Mouse (Mus musculus) liver, embryonic 11.5 days (tissue): ENCODE measurements around the gene Dnajb6. TPM values are rescaled to one million over a fixed set of nuclear protein-coding genes. Genes with fewer than 3 reads are reported as not detected.
A peak's percentile ranks its signal among the peaks of the same experiment; 100 is the strongest.

Source experiments
- ATAC-seq: fragments of 200-750 bp; cut with Nextera tagmentation; replicated peaks from 2 replicates; pipeline ENCODE4 v1.8.0; 2017; ENCODE audit warnings: moderate number of reproducible peaks, mild to moderate bottlenecking, moderate TSS enrichment, moderate library complexity; ENCODE audit not compliant: low FRiP score
- DNase-seq: peaks from one replicate; pipeline ENCODE4 v3.0.0-alpha.2; 2017; ENCODE audit warnings: low spot score
- H3K27ac ChIP-seq: fragments of 300-500 bp; sonication (generic); 2 replicates; pipeline ENCODE4 v1.5.1; 2014; ENCODE audit warnings: mild to moderate bottlenecking, low read depth, low read length, control low read depth
- H3K27me3 ChIP-seq: fragments of 300-500 bp; sonication (generic); replicated peaks from 2 replicates; pipeline ENCODE4 v1.6.1; 2014; ENCODE audit warnings: low read length, mixed read lengths; ENCODE audit not compliant: control insufficient read depth, insufficient read depth
- H3K36me3 ChIP-seq: fragments of 300-500 bp; sonication (generic); 2 replicates; pipeline ENCODE4 v1.6.1; 2014; ENCODE audit warnings: mild to moderate bottlenecking, low read length, moderate library complexity, mixed read lengths; ENCODE audit not compliant: control insufficient read depth, insufficient read depth
- H3K4me1 ChIP-seq: fragments of 300-500 bp; sonication (generic); replicated peaks from 2 replicates; pipeline ENCODE4 v1.6.1; 2014; ENCODE audit warnings: low read length, mixed read lengths; ENCODE audit not compliant: control insufficient read depth, insufficient read depth
- H3K4me2 ChIP-seq: fragments of 300-500 bp; sonication (generic); 2 replicates; pipeline ENCODE4 v1.6.1; 2014; ENCODE audit warnings: mild to moderate bottlenecking, control low read depth, moderate library complexity
- H3K4me3 ChIP-seq: fragments of 300-500 bp; sonication (generic); 2 replicates; pipeline ENCODE4 v1.5.1; 2014; ENCODE audit warnings: low read depth, low read length, control low read depth
- H3K9ac ChIP-seq: fragments of 300-500 bp; sonication (generic); 2 replicates; pipeline ENCODE4 v1.6.1; 2014; ENCODE audit warnings: low read depth, low read length, control low read depth
- H3K9me3 ChIP-seq: fragments of 300-500 bp; sonication (generic); 2 replicates; pipeline ENCODE4 v1.6.1; 2016; ENCODE audit warnings: low read length, inconsistent platforms, mixed read lengths; ENCODE audit not compliant: control insufficient read depth
- WGBS: fragments of 180-500 bp; shearing (Covaris S2); extraction: QIAGEN DNeasy Blood & Tissue Kit; methylation state at CpG from one replicate; pipeline ENCODE4 v1.1.7; 2014; 5-methylcytosine and 5-hydroxymethylcytosine counted together
- polyA plus RNA-seq: library from polyadenylated mRNA; unstranded; fragments of >200 nt; fragmentation: Nextera tagmentation; extraction: Ambion mirVana; gene quantifications from 2 replicates; pipeline ENCODE4 v1.2.1, GENCODE M21; 2014

The Dnajb6 gene
- 141 and 151 TPM in 2 replicates for polyA plus RNA-seq

DNA sequence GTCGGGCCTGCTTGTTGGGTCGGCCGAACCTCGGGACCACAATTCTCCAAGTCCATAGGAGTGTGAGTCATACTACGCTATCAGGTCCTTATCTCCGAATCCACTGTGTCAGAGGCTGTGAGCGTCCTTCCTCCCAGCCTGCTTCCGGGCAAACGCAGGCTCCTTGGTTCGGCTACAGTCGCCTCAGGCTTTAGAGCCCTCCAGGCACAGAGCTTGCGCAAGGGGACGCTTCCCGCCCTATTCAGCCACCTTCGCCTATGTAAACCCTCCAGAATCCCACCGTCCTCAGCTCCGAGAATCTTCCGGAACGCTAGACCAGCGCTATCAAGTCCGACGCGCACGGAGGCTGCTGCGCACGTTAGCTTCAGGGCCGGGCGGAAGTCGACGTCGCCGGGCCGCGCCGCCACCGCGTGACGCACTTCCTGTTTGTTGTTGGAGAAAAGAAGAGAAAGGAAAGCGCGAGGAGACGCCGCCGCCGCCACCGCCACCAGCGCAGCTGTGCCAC, at the start of gene Dnajb6, which contains the start of gene Gm5129:
Gene Dnajb6 (plus strand): TSS at position 132 of the 505 bp plus-strand sequence.
Gene Gm5129 (minus strand): TSS at position 380 of the 505 bp plus-strand sequence.
- Histone ChIP-seq H3K4me2 (peak within 1 kb of the TSS; percentile 72), H3K27me3 (no peaks in the 10 kb centered on the region), H3K27ac (peak within 1 kb of the TSS; percentile 96), H3K4me1 (peaks cover 18% of the 10 kb centered on the region), H3K9ac (peak within 1 kb of the TSS; percentile 95), H3K36me3 (no peaks in the 10 kb centered on the region), H3K4me3 (peak within 1 kb of the TSS; percentile 95), H3K9me3 (no peaks in the 10 kb centered on the region)
- peak; percentile 97 for DNase-seq
- WGBS: under 1% methylated on average over 46 of the region's 46 CpGs
- ATAC-seq: peak; percentile 92

DNA sequence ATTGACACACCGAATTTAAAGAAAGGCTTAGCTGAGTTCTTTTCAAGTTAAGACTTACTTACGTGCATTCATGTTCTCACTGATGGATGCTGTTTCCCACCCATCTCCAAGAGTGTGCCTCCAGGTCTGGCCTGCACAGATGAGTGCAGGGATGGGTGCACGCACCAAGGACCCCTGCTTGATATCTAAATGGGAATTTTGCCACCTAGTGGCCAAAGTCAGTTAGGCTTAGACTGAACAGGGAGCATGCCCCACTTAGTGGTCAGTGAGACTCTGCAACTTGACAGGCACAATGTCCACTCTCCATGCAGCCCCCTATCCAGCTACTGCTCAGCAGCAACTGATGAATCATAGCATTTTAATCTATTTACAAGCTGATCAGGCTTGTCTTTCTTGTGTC, 47.8 kb upstream of the Dnajb6 start:
- DNase-seq (no peak), ATAC-seq (no peak)
- 59% methylated on average over 3 of the region's 3 CpGs for WGBS
- H3K36me3 ChIP-seq: no peaks in the 10 kb centered on the region
- no peaks in the 10 kb centered on the region for H3K27me3 ChIP-seq
- H3K9me3 ChIP-seq: no peaks in the 10 kb centered on the region
- H3K4me3 ChIP-seq: no peak overlapping the region
- H3K4me2 ChIP-seq: no peak overlapping the region
- no peaks in the 10 kb centered on the region for H3K4me1 ChIP-seq
- H3K27ac ChIP-seq: no peak overlapping the region
- no peak overlapping the region for H3K9ac ChIP-seq

DNA sequence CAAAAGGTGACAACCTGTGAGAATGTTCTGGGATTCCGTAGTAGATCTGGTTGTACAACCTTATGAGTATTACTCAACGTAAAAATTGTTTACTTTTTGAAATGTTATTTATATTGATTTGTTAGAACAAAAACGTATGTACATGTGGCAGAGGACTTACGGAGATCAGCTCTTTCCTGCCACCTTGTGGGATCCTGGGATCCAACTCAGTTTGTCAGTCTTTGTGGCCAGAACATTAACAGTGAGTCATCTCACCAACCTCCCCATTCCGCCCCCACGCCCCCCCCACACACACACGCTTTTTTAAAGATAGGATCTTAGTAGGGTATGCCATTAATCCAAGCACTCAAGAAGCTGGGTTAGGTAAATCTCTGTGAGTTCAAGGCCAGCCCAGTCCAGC, 47.1 kb upstream of the Dnajb6 start:
- Histone ChIP-seq H3K4me1 (no peaks in the 10 kb centered on the region), H3K4me2 (no peak overlapping the region), H3K4me3 (no peak overlapping the region), H3K36me3 (no peaks in the 10 kb centered on the region), H3K9ac (no peak overlapping the region), H3K27me3 (no peaks in the 10 kb centered on the region), H3K9me3 (no peaks in the 10 kb centered on the region), H3K27ac (no peak overlapping the region)
- ATAC-seq (no peak), DNase-seq (no peak)
- 47% methylated on average over 7 of the region's 7 CpGs for WGBS

DNA sequence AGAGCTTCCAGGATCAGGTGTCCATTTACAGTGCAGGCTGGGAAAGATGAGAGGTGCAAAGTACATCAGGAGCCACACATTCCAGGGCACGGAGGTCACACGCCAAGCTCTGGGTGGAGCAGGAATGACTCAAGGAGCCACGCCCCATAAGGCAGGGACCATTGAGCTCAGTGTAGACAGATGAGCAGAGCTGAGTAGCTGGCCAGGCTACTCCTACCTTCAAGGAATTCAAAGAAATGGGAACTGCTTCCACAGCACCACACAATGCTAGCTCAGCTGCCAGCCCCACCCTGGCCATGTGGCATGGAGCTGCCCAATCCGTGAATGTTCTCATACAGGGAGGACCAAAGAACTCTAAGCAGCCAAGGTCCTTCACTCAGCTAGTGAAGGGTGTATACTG, 37.0 kb upstream of the Dnajb6 start:
- no peak for DNase-seq
- Histone ChIP-seq H3K27me3 (no peaks in the 10 kb centered on the region), H3K9ac (no peak overlapping the region), H3K36me3 (no peaks in the 10 kb centered on the region), H3K9me3 (no peaks in the 10 kb centered on the region), H3K4me3 (no peak overlapping the region), H3K4me1 (no peaks in the 10 kb centered on the region), H3K27ac (no peak overlapping the region), H3K4me2 (no peak overlapping the region)
- WGBS: 78% methylated on average over 4 of the region's 4 CpGs
- ATAC-seq: no peak

GRCm38 (mm10) chr5:29699520-29700202, 35.8 kb upstream of the Dnajb6 start:
- 61% methylated on average over 2 of the region's 2 CpGs for WGBS
- no peaks in the 10 kb centered on the region for H3K9me3 ChIP-seq
- no peak overlapping the region for H3K4me2 ChIP-seq
- no peaks in the 10 kb centered on the region for H3K27me3 ChIP-seq
- DNase-seq: no peak
- H3K27ac ChIP-seq: no peak overlapping the region
- no peak overlapping the region for H3K9ac ChIP-seq
- ATAC-seq: no peak
- H3K4me3 ChIP-seq: no peak overlapping the region
- no peaks in the 10 kb centered on the region for H3K4me1 ChIP-seq
- H3K36me3 ChIP-seq: no peaks in the 10 kb centered on the region

GRCm38 (mm10) chr5:29707241-29707640, 28.2 kb upstream of the Dnajb6 start:
- Histone ChIP-seq H3K4me3 (no peak overlapping the region), H3K27me3 (no peaks in the 10 kb centered on the region), H3K36me3 (no peaks in the 10 kb centered on the region), H3K27ac (no peak overlapping the region), H3K4me2 (no peak overlapping the region), H3K9ac (no peak overlapping the region), H3K9me3 (no peaks in the 10 kb centered on the region), H3K4me1 (no peaks in the 10 kb centered on the region)
- ATAC-seq: no peak
- 86% methylated on average over 4 of the region's 4 CpGs for WGBS
- DNase-seq: no peak

DNA sequence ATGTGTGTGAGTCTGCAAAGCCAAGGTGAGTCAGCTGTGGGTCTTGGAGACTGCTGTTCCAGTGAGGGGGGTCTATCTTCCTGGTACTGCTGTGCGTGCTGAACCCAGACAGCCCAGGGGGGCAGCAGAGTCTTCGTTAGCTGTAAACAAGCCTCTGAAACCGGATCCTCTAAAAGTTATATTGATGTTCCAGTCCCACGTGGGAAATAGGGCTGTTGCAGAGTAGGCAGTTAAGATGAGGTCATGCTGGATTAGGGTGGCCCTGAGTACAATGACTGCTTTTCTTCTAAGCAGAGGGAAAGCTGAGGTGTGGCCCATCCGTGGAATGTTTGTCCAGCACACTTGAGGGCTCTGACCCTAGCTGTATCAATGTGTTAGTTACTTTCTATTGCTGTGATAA, 27.2 kb upstream of the Dnajb6 start:
- no peak for ATAC-seq
- Histone ChIP-seq H3K36me3 (no peaks in the 10 kb centered on the region), H3K9ac (no peak overlapping the region), H3K27ac (no peak overlapping the region), H3K9me3 (no peaks in the 10 kb centered on the region), H3K4me1 (no peaks in the 10 kb centered on the region), H3K4me3 (no peak overlapping the region), H3K4me2 (no peak overlapping the region), H3K27me3 (no peaks in the 10 kb centered on the region)
- no peak for DNase-seq
- 53% methylated on average over 5 of the region's 5 CpGs for WGBS

- H3K27ac ChIP-seq: no peak overlapping the region
- H3K36me3 ChIP-seq: no peaks in the 10 kb centered on the region
Observed at GRCm38 (mm10) chr5:29711631-29712030, 23.9 kb upstream of the Dnajb6 start.

DNA sequence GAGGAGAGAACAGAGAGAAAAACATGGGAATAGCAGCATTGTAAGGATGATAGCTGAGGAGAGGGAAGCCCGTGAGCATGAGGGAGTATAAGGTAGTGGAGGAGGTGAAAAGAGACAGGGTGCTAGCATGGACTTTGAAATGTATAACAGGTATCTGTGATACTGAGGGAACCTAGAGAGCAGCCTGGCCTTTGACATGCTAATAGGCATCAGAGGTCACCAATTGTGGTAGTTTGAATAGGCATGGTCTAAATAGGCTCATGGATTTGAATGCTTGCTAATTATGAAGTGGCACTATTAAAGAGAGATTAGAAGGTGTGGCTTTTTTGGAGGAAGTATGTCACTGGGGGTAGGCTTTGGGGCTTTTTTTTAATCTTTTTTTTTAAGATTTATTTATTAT, 22.6 kb upstream of the Dnajb6 start:
- Histone ChIP-seq H3K4me2 (no peak overlapping the region), H3K9ac (no peak overlapping the region), H3K4me3 (no peak overlapping the region), H3K9me3 (no peaks in the 10 kb centered on the region), H3K27ac (no peak overlapping the region), H3K27me3 (no peaks in the 10 kb centered on the region), H3K36me3 (no peaks in the 10 kb centered on the region), H3K4me1 (no peaks in the 10 kb centered on the region)
- ATAC-seq (no peak), DNase-seq (no peak)
- WGBS: 56% methylated on average over 1 of the region's 1 CpGs

More at GRCm38 (mm10) chr5:29711631-29712030, 23.9 kb upstream of the Dnajb6 start:
- Histone ChIP-seq H3K4me1 (no peaks in the 10 kb centered on the region), H3K4me2 (no peak overlapping the region), H3K27me3 (no peaks in the 10 kb centered on the region), H3K9ac (no peak overlapping the region), H3K4me3 (no peak overlapping the region), H3K9me3 (no peaks in the 10 kb centered on the region)
- ATAC-seq: no peak
- no peak for DNase-seq
